Mouse (Mus musculus): ENCODE data around the gene Slc16a8. TPM values are rescaled to one million over a fixed set of nuclear protein-coding genes. Genes with fewer than 3 reads are reported as not detected.

The Slc16a8 gene
- total and polyA plus RNA-seq, 2 experiments from 2014 or later, result 0.67 to 1.8 TPM

DNA sequence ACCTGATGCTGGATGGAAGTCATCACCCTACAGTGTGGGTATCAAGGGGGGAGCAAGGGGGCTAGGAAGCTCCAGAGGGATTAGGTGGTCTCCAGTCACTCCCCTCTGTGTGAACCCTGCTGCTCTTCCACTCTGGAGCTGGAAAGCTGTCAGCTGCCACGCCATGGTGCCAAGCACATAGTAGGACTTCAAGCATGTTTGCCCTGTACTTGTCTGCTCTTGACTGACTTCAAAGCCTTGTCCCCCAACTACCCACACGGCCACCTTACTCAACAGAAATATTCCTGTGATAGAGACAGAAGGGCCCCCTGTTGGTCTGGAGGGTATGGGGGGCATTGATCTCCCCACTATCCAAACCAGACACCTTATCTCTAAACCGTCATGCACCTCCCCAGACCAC is 38.4 kb downstream of the Slc16a8 start:
- Histone ChIP-seq H3K4me3 (ENCODE audit: low read depth, low read length) (no peak overlapping the region), H3K9ac (replicated peaks; ENCODE audit: low read depth, low read length) (no peak overlapping the region), H3K36me3 (replicated peaks; ENCODE audit: control insufficient read depth, insufficient read depth, low read length) (no peaks in the 10 kb centered on the region), H3K27me3 (ENCODE audit: control insufficient read depth, insufficient read depth, low read length) (no peaks in the 10 kb centered on the region), H3K4me1 (ENCODE audit: control insufficient read depth, insufficient read depth) (no peaks in the 10 kb centered on the region), H3K27ac (ENCODE audit: low read depth) (no peak overlapping the region), H3K4me2 (ENCODE audit: low read depth, low read length) (no peak overlapping the region), H3K9me3 (replicated peaks; ENCODE audit: control insufficient read depth, low read length) (no peaks in the 10 kb centered on the region)
- TF ChIP-seq CTCF (IDR thresholded peaks at IDR 0.05; ENCODE audit: low read depth) (no peak), EP300 (IDR thresholded peaks at IDR 0.05; ENCODE audit: low read depth) (no peak)
- ATAC-seq (ENCODE audit: insufficient read depth, low read depth) (no peak), DNase-seq (ENCODE audit: low spot score) (no peak)
- WGBS, result 60% methylated on average over 3 of the region's 3 CpGs

DNA sequence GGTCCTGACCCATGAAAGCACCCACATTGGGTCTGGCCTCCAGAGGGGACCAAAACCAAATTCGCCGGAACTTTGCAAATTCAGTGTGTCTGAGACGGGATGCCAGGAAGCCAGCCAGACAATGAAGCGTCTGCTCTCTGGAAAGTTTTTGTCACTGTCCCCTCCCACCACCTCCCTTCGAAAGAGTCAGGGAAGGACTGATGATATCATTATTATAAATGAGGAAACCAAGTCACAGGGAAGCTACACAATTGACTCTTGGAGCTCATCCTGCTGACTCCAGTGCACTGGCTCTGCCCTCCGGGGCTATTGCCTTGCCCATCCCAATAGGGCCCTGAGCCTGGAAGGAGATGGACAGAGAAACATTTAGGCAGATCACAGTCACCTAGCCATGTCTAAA is 41.0 kb downstream of the Slc16a8 start:
- H3K9me3 ChIP-seq (replicated peaks; ENCODE audit: control insufficient read depth, low read length), result no peaks in the 10 kb centered on the region
- H3K27ac ChIP-seq (ENCODE audit: low read depth), result no peak overlapping the region
- H3K36me3 ChIP-seq (replicated peaks; ENCODE audit: control insufficient read depth, insufficient read depth, low read length), result no peaks in the 10 kb centered on the region
- no peaks in the 10 kb centered on the region for H3K4me1 ChIP-seq (ENCODE audit: control insufficient read depth, insufficient read depth)
- WGBS, result 58% methylated on average over 6 of the region's 6 CpGs
- ATAC-seq (ENCODE audit: insufficient read depth, low read depth) (no peak), DNase-seq (ENCODE audit: low spot score) (no peak)
- no peaks in the 10 kb centered on the region for H3K27me3 ChIP-seq (ENCODE audit: control insufficient read depth, insufficient read depth, low read length)
- H3K4me3 ChIP-seq (ENCODE audit: low read depth, low read length), result no peak overlapping the region
- no peak overlapping the region for H3K9ac ChIP-seq (replicated peaks; ENCODE audit: low read depth, low read length)
- H3K4me2 ChIP-seq (ENCODE audit: low read depth, low read length), result no peak overlapping the region
- no peak for TF ChIP-seq EP300 (IDR thresholded peaks at IDR 0.05; ENCODE audit: low read depth)
- TF ChIP-seq CTCF (IDR thresholded peaks at IDR 0.05; ENCODE audit: low read depth), result no peak

- H3K27ac ChIP-seq (ENCODE audit: low read depth), result 0 out of 2 replicates have a peak overlapping the region, but pooled peaks have one; percentile 11
- no peak for ATAC-seq (ENCODE audit: insufficient read depth, low read depth)
- H3K36me3 ChIP-seq (replicated peaks; ENCODE audit: control insufficient read depth, insufficient read depth, low read length), result no peaks in the 10 kb centered on the region
- no peak overlapping the region for H3K9ac ChIP-seq (replicated peaks; ENCODE audit: low read depth, low read length)
- no peaks in the 10 kb centered on the region for H3K9me3 ChIP-seq (replicated peaks; ENCODE audit: control insufficient read depth, low read length)
- H3K27me3 ChIP-seq (ENCODE audit: control insufficient read depth, insufficient read depth, low read length), result no peaks in the 10 kb centered on the region
- H3K4me3 ChIP-seq (ENCODE audit: low read depth, low read length), result no peak overlapping the region
- no peak overlapping the region for H3K4me2 ChIP-seq (ENCODE audit: low read depth, low read length)
- TF ChIP-seq CTCF (IDR thresholded peaks at IDR 0.05; ENCODE audit: low read depth) (no peak), EP300 (IDR thresholded peaks at IDR 0.05; ENCODE audit: low read depth) (no peak)
- no peaks in the 10 kb centered on the region for H3K4me1 ChIP-seq (ENCODE audit: control insufficient read depth, insufficient read depth)
- WGBS, result 91% methylated on average over 26 of the region's 26 CpGs
- DNase-seq (ENCODE audit: low spot score), result no peak
These were observed 41.7 kb downstream of the Slc16a8 start for GRCm38 (mm10) chr15:79212750-79213446.

GRCm38 (mm10) chr15:79210357-79210756 is 44.2 kb downstream of the Slc16a8 start:
- no peak overlapping the region for H3K9ac ChIP-seq (replicated peaks; ENCODE audit: low read depth, low read length)
- TF ChIP-seq CTCF (IDR thresholded peaks at IDR 0.05; ENCODE audit: low read depth), result no peak
- no peak for TF ChIP-seq EP300 (IDR thresholded peaks at IDR 0.05; ENCODE audit: low read depth)
- no peak overlapping the region for H3K4me2 ChIP-seq (ENCODE audit: low read depth, low read length)
- no peaks in the 10 kb centered on the region for H3K36me3 ChIP-seq (replicated peaks; ENCODE audit: control insufficient read depth, insufficient read depth, low read length)
- no peaks in the 10 kb centered on the region for H3K27me3 ChIP-seq (ENCODE audit: control insufficient read depth, insufficient read depth, low read length)
- H3K9me3 ChIP-seq (replicated peaks; ENCODE audit: control insufficient read depth, low read length), result no peaks in the 10 kb centered on the region
- H3K4me1 ChIP-seq (ENCODE audit: control insufficient read depth, insufficient read depth), result no peaks in the 10 kb centered on the region
- ATAC-seq (ENCODE audit: insufficient read depth, low read depth) (no peak), DNase-seq (ENCODE audit: low spot score) (no peak)
- H3K4me3 ChIP-seq (ENCODE audit: low read depth, low read length), result no peak overlapping the region
- 38% methylated on average over 2 of the region's 2 CpGs for WGBS
- no peak overlapping the region for H3K27ac ChIP-seq (ENCODE audit: low read depth)

GRCm38 (mm10) chr15:79208758-79209439 is 45.7 kb downstream of the Slc16a8 start:
- 79% methylated on average over 27 of the region's 27 CpGs for WGBS
- TF ChIP-seq CTCF (IDR thresholded peaks at IDR 0.05; ENCODE audit: low read depth), result no peak
- no peak for TF ChIP-seq EP300 (IDR thresholded peaks at IDR 0.05; ENCODE audit: low read depth)
- ATAC-seq (ENCODE audit: insufficient read depth, low read depth), result peak; percentile 35; the same call in 1 of the 2 replicates
- no peaks in the 10 kb centered on the region for H3K27me3 ChIP-seq (ENCODE audit: control insufficient read depth, insufficient read depth, low read length)
- no peaks in the 10 kb centered on the region for H3K9me3 ChIP-seq (replicated peaks; ENCODE audit: control insufficient read depth, low read length)
- no peak overlapping the region for H3K4me3 ChIP-seq (ENCODE audit: low read depth, low read length)
- no peaks in the 10 kb centered on the region for H3K4me1 ChIP-seq (ENCODE audit: control insufficient read depth, insufficient read depth)
- H3K27ac ChIP-seq (ENCODE audit: low read depth), result no peak overlapping the region
- DNase-seq (ENCODE audit: low spot score), result no peak
- no peaks in the 10 kb centered on the region for H3K36me3 ChIP-seq (replicated peaks; ENCODE audit: control insufficient read depth, insufficient read depth, low read length)
- no peak overlapping the region for H3K4me2 ChIP-seq (ENCODE audit: low read depth, low read length)
- H3K9ac ChIP-seq (replicated peaks; ENCODE audit: low read depth, low read length), result no peak overlapping the region

Data from heart, postnatal 0 days (tissue).